ENCODE assay signal across 16 mouse cellular contexts in the genomic region with DNA sequence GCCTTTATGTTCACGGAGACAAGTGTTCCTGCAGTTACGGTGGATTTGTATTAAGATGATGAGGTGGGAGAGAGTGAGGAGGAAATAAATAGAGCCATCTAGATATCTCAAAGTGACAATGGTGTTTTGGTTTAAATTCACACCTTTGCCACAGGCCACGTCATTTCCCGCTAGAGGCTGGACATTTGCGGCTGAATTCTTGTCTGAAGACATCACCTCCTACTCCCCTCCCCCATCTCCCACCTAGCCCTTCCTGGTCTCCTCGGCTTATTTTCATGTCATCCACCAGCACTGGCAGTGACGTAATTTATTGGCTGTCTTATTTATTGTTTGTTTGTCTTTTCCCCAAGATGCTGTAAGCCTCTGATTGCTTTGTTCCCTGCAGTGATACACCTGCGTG. TPM values are rescaled to one million over a fixed set of nuclear protein-coding genes. Genes with fewer than 3 reads are reported as not detected.
DNase-seq lines count a peak whose midpoint lies in the region; ATAC-seq and TF ChIP-seq lines count a peak whose summit lies in the region.
"Had no signal": no experiment of that assay in that cellular context is flagged by ENCODE, and none has a peak within 500 bp of the region (broad histone marks: within the 10 kb centered on the region; RNA-seq: fewer than 3 reads in every experiment).

No protein-coding gene starts in this region.

- H3K4me3 ChIP-seq in heart, embryonic 15.5 days = no peak overlapping the region
- H3K4me3 ChIP-seq in lung, postnatal 0 days (ENCODE audit: low read depth, low read length) = no peak overlapping the region
- no peak overlapping the region for H3K4me3 ChIP-seq in brown adipose tissue, adult 24 weeks (ENCODE audit: insufficient read depth, low read depth, low read length)
- H3K4me3 ChIP-seq: embryonic facial prominence, embryonic 15.5 days; forebrain, embryonic 12.5 days; hindbrain, embryonic 10.5 days; neural tube, embryonic 13.5 days had no signal

- ATAC-seq in heart, embryonic 15.5 days (replicated peaks; ENCODE audit: insufficient number of reproducible peaks, insufficient read depth, low FRiP score, low read depth) = no peak
- peak; percentile 45 for ATAC-seq in lung, postnatal 0 days
- ATAC-seq: CD4-positive, CD25-positive, alpha-beta regulatory T cell, adult 4 months had no signal

- intact Hi-C loops in heart, postnatal 25 days (cut with DNase I) = loop anchor here (2.0 kb wide), 1 partner anchor 24 kb away; no protein-coding TSS in a partner anchor

- 0 out of 2 replicates have a peak, but pooled peaks have one; percentile 2 for TF ChIP-seq CTCF in lung, postnatal 0 days (IDR thresholded peaks at IDR 0.05)

- no peaks in the 10 kb centered on the region for H3K36me3 ChIP-seq in heart, embryonic 15.5 days
- no peaks in the 10 kb centered on the region for H3K36me3 ChIP-seq in lung, postnatal 0 days (ENCODE audit: insufficient read depth, low read length)
- H3K36me3 ChIP-seq: embryonic facial prominence, embryonic 15.5 days; forebrain, embryonic 12.5 days; G1E; hindbrain, embryonic 10.5 days; neural tube, embryonic 13.5 days had no signal

- H3K9me3 ChIP-seq in heart, embryonic 15.5 days (replicated peaks) = no peaks in the 10 kb centered on the region
- no peaks in the 10 kb centered on the region for H3K9me3 ChIP-seq in lung, postnatal 0 days (ENCODE audit: low read length)
- H3K9me3 ChIP-seq: embryonic facial prominence, embryonic 15.5 days; forebrain, embryonic 12.5 days; hindbrain, embryonic 10.5 days; neural tube, embryonic 13.5 days had no signal

- DNase-seq in cerebellum, adult 9-10 months = peak; percentile 3
- DNase-seq in cerebellum, adult 11 months = no peak
- DNase-seq in heart, postnatal 25 days (ENCODE audit: low spot score) = no peak
- DNase-seq in lung, postnatal 0 days (ENCODE audit: low spot score) = peak; percentile 33
- DNase-seq in lung, postnatal 14 days = no peak
- DNase-seq in frontal cortex, postnatal 25 days (ENCODE audit: low spot score in 2 of 2) = no peak
- DNase-seq: embryo, embryonic 11 days; thymus, adult 18-20 months had no signal

- no peak overlapping the region for H3K4me2 ChIP-seq in heart, embryonic 15.5 days
- no peak overlapping the region for H3K4me2 ChIP-seq in lung, postnatal 0 days (replicated peaks; ENCODE audit: low read depth, low read length)
- H3K4me2 ChIP-seq: embryonic facial prominence, embryonic 15.5 days; forebrain, embryonic 12.5 days had no signal

- no peaks in the 10 kb centered on the region for H3K27me3 ChIP-seq in heart, embryonic 15.5 days
- no peaks in the 10 kb centered on the region for H3K27me3 ChIP-seq in lung, postnatal 0 days (replicated peaks; ENCODE audit: insufficient read depth, low read length)
- H3K27me3 ChIP-seq: embryonic facial prominence, embryonic 15.5 days; forebrain, embryonic 12.5 days; neural tube, embryonic 13.5 days had no signal

- peak; percentile 30; the same call in 1 of the 2 replicates for TF ChIP-seq EP300 in lung, postnatal 0 days (IDR thresholded peaks at IDR 0.05)

- no peak overlapping the region for H3K9ac ChIP-seq in heart, embryonic 15.5 days
- H3K9ac ChIP-seq in lung, postnatal 0 days (replicated peaks; ENCODE audit: low read depth) = no peak overlapping the region
- H3K9ac ChIP-seq: embryonic facial prominence, embryonic 15.5 days; forebrain, embryonic 12.5 days; neural tube, embryonic 13.5 days had no signal

- 0 out of 2 replicates have a peak overlapping the region, but pooled peaks have one; percentile 65 for H3K27ac ChIP-seq in heart, embryonic 15.5 days
- peak overlapping the region; percentile 71; the same call in 1 of the 2 replicates for H3K27ac ChIP-seq in lung, postnatal 0 days (ENCODE audit: low read length)
- 0 out of 2 replicates have a peak overlapping the region, but pooled peaks have one; percentile 20 for H3K27ac ChIP-seq in brown adipose tissue, adult 24 weeks (replicated peaks; ENCODE audit: low read depth, low read length)
- H3K27ac ChIP-seq: embryonic facial prominence, embryonic 15.5 days; hindbrain, embryonic 10.5 days had no signal

- H3K4me1 ChIP-seq in heart, embryonic 15.5 days (replicated peaks) = peaks cover 20% of the 10 kb centered on the region
- H3K4me1 ChIP-seq in lung, postnatal 0 days (ENCODE audit: insufficient read depth, low read depth, low read length) = peaks cover 18% of the 10 kb centered on the region
- peaks cover 13% of the 10 kb centered on the region for H3K4me1 ChIP-seq in brown adipose tissue, adult 24 weeks (ENCODE audit: control insufficient read depth, insufficient read depth, insufficient read length, low read length)

- 57% methylated on average over 8 of the region's 8 CpGs for WGBS in heart, embryonic 15.5 days
- WGBS in lung, postnatal 0 days = 41% methylated on average over 8 of the region's 8 CpGs

RNA-seq across cellular contexts. Expression of a gene that starts 32.1 kb away (rescaled TPM):
- polyA plus RNA-seq in heart, embryonic 15.5 days (2015; fragmentation: Nextera tagmentation; extraction: Ambion mirVana) = 10.9 and 13.3 TPM in 2 replicates
- 1 to 10 TPM; 8.7 to 10.0 TPM for total RNA-seq in heart, postnatal 25 days (2021)
- 28.2 and 34.6 TPM in 2 replicates for polyA plus RNA-seq in lung, postnatal 0 days (2015; fragmentation: Nextera tagmentation; extraction: Ambion mirVana)
- 6.5 and 10.9 TPM in 2 replicates for polyA plus RNA-seq in brown adipose tissue, adult 24 weeks (2012; ENCODE audit: insufficient read depth, insufficient read length, missing spikeins)
- polyA plus RNA-seq: G1E had no signal

Comparison
In these comparisons a context has a peak if more than half of its experiments do, and no peak if none do; other contexts are left out.
1. DNase-seq: peak in cerebellum, adult 9-10 months (single experiment) and lung, postnatal 0 days (single experiment); none in cerebellum, adult 11 months (single experiment), heart, postnatal 25 days (single experiment), lung, postnatal 14 days (single experiment) and frontal cortex, postnatal 25 days (0 of 2).
2. H3K27ac ChIP-seq: peak in every context shown above with its lines; median percentile 71 in lung, postnatal 0 days; 65 in heart, embryonic 15.5 days; 20 in brown adipose tissue, adult 24 weeks.